Mouse (Mus musculus): ENCODE measurements around the gene Taok2. TPM values are rescaled to one million over a fixed set of nuclear protein-coding genes. Genes with fewer than 3 reads are reported as not detected.
"Not testable (repeated sequence)": the region's sequence is repeated elsewhere in the genome, so short reads cannot be mapped to it uniquely, and the experiment has no call there.

Gene Taok2
- polyA plus RNA-seq, 1 experiment from 2014 or later: 21.6 TPM

DNA sequence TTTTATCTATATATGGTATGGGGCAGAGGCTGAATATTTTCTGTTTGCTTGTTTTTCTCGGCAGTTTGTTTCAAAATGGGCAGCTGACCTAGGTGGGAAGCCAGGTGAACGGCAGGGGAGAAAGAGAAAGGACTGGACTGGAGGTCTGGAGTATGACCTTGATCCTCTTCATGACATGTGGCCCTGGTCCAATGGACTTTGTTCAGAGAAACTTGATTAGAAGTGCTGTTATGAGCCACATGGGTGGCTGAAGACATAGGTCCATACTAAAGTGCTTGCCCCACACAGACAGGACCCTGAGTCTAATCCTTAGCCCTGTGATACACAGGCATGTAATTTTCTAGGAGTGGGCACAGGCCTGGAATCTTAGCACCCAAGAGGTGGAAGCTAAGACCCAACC lies 37.1 kb upstream of the Taok2 start:
- H3K9ac ChIP-seq (replicated peaks; ENCODE audit: low read length): no peak overlapping the region
- H3K9me3 ChIP-seq (replicated peaks; ENCODE audit: control insufficient read depth, low read length): no peaks in the 10 kb centered on the region
- H3K27me3 ChIP-seq (ENCODE audit: control insufficient read depth, insufficient read depth, low read length): no peaks in the 10 kb centered on the region
- no peaks in the 10 kb centered on the region for H3K36me3 ChIP-seq (replicated peaks; ENCODE audit: control insufficient read depth, insufficient read depth, low read depth, low read length)
- no peak overlapping the region for H3K4me3 ChIP-seq (ENCODE audit: low read depth, low read length)
- no peaks in the 10 kb centered on the region for H3K4me1 ChIP-seq (ENCODE audit: control insufficient read depth, insufficient read depth, low read length)
- no peak overlapping the region for H3K27ac ChIP-seq (replicated peaks; ENCODE audit: low read depth, low read length)
- ATAC-seq (replicated peaks; ENCODE audit: insufficient number of reproducible peaks, low FRiP score, low TSS enrichment, low read depth) (no peak), DNase-seq (ENCODE audit: low spot score) (no peak)
- 80% methylated on average over 2 of the region's 2 CpGs for WGBS
- H3K4me2 ChIP-seq (ENCODE audit: low read depth, low read length): no peak overlapping the region

DNA sequence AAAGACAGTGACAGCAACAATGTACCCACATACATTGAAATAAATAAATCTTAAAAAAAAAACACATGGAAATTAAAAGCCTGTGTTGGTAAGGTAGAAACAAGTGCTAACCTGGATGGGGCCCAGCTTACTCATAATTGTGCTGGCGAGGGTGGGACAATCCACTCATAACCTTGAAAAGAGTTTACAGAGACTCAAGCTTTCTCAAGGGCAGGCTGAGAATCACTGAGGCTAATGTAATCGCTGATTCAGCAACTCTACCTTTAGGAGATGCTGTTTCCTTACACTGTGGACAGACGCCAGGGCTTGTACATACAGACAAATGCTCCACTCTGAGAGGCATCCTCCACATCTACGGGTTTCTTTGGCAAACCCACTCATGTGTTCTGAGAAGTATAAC lies 35.5 kb upstream of the Taok2 start:
- Histone ChIP-seq H3K27ac (replicated peaks; ENCODE audit: low read depth, low read length) (no peak overlapping the region), H3K27me3 (ENCODE audit: control insufficient read depth, insufficient read depth, low read length) (no peaks in the 10 kb centered on the region), H3K9ac (replicated peaks; ENCODE audit: low read length) (no peak overlapping the region), H3K4me3 (ENCODE audit: low read depth, low read length) (no peak overlapping the region), H3K9me3 (replicated peaks; ENCODE audit: control insufficient read depth, low read length) (no peaks in the 10 kb centered on the region), H3K36me3 (replicated peaks; ENCODE audit: control insufficient read depth, insufficient read depth, low read depth, low read length) (no peaks in the 10 kb centered on the region), H3K4me2 (ENCODE audit: low read depth, low read length) (no peak overlapping the region), H3K4me1 (ENCODE audit: control insufficient read depth, insufficient read depth, low read length) (no peaks in the 10 kb centered on the region)
- 81% methylated on average over 4 of the region's 4 CpGs for WGBS
- ATAC-seq (replicated peaks; ENCODE audit: insufficient number of reproducible peaks, low FRiP score, low TSS enrichment, low read depth): no peak
- no peak for DNase-seq (ENCODE audit: low spot score)

DNA sequence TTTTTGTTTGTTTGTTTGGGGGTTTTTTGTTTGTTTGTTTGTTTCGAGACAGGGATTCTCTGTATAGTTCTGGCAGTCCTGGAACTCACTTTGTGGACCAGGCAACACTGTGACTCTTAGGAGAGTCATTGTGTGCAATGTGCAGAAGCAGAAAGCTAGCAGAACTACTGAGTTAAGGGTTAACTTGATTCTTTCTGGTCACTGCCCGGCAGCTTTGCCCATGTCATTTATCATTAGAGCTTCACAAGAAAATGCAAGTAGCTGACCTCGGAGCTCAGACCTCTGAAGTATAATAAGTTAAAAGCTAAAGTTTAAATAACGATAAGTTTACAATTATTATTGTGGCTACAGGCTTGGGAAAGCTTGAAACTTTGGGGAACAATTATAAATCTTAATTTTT lies 33.9 kb upstream of the Taok2 start:
- not testable (repeated sequence) for H3K4me2 ChIP-seq (ENCODE audit: low read depth, low read length); H3K4me3 ChIP-seq (ENCODE audit: low read depth, low read length); H3K27ac ChIP-seq (replicated peaks; ENCODE audit: low read depth, low read length); H3K27me3 ChIP-seq (ENCODE audit: control insufficient read depth, insufficient read depth, low read length); DNase-seq (ENCODE audit: low spot score); H3K9ac ChIP-seq (replicated peaks; ENCODE audit: low read length); H3K9me3 ChIP-seq (replicated peaks; ENCODE audit: control insufficient read depth, low read length); H3K36me3 ChIP-seq (replicated peaks; ENCODE audit: control insufficient read depth, insufficient read depth, low read depth, low read length); H3K4me1 ChIP-seq (ENCODE audit: control insufficient read depth, insufficient read depth, low read length); ATAC-seq (replicated peaks; ENCODE audit: insufficient number of reproducible peaks, low FRiP score, low TSS enrichment, low read depth)
- 45% methylated on average over 4 of the region's 4 CpGs for WGBS

DNA sequence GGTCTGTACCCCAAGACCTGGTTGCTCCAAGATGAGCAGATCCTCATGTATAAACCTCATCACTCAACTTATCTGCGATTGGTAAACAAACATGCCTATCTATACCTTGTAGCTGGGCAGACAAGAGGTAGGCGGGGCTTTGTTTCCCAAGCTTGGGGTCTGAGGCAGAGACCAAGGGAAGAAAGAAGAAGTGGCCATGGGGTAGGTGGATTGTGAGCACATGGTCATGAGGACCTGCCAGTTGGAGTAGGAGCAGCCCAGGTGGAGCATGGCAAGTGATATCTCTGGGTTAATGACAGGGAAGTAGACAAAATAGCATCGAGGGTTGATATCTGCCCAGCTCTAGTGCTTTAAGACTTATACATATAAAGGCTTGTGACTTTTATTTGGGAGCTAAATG lies 30.3 kb upstream of the Taok2 start:
- WGBS: 91% methylated on average over 3 of the region's 3 CpGs
- no peak for DNase-seq (ENCODE audit: low spot score)
- no peaks in the 10 kb centered on the region for H3K27me3 ChIP-seq (ENCODE audit: control insufficient read depth, insufficient read depth, low read length)
- no peak overlapping the region for H3K4me3 ChIP-seq (ENCODE audit: low read depth, low read length)
- ATAC-seq (replicated peaks; ENCODE audit: insufficient number of reproducible peaks, low FRiP score, low TSS enrichment, low read depth): no peak
- H3K9ac ChIP-seq (replicated peaks; ENCODE audit: low read length): no peak overlapping the region
- H3K4me1 ChIP-seq (ENCODE audit: control insufficient read depth, insufficient read depth, low read length): no peaks in the 10 kb centered on the region
- no peaks in the 10 kb centered on the region for H3K36me3 ChIP-seq (replicated peaks; ENCODE audit: control insufficient read depth, insufficient read depth, low read depth, low read length)
- H3K27ac ChIP-seq (replicated peaks; ENCODE audit: low read depth, low read length): no peak overlapping the region
- H3K9me3 ChIP-seq (replicated peaks; ENCODE audit: control insufficient read depth, low read length): no peaks in the 10 kb centered on the region
- H3K4me2 ChIP-seq (ENCODE audit: low read depth, low read length): no peak overlapping the region

DNA sequence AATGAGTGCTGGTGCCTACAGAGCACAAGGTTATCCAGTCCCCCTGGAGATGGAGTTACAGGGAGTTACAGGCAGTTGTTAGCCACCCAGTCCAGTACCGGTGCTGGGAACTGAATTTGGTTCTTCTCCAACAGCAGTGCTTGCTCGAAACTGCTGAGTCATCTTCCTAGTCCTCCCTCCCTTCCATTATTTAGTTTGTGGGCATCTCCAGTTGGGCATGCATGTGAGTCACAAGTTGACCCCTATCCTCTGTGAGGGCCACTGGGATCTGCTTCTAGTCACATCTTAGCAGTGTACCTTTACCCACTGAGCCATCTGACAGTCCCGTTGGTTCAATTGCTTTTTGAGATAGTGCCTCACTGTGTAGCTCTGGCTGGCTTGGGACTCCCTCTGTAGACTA lies 21.1 kb upstream of the Taok2 start:
- DNase-seq (ENCODE audit: low spot score) (no peak), ATAC-seq (replicated peaks; ENCODE audit: insufficient number of reproducible peaks, low FRiP score, low TSS enrichment, low read depth) (no peak)
- no peaks in the 10 kb centered on the region for H3K27me3 ChIP-seq (ENCODE audit: control insufficient read depth, insufficient read depth, low read length)
- no peaks in the 10 kb centered on the region for H3K9me3 ChIP-seq (replicated peaks; ENCODE audit: control insufficient read depth, low read length)
- H3K9ac ChIP-seq (replicated peaks; ENCODE audit: low read length): no peak overlapping the region
- no peaks in the 10 kb centered on the region for H3K36me3 ChIP-seq (replicated peaks; ENCODE audit: control insufficient read depth, insufficient read depth, low read depth, low read length)
- no peaks in the 10 kb centered on the region for H3K4me1 ChIP-seq (ENCODE audit: control insufficient read depth, insufficient read depth, low read length)
- no peak overlapping the region for H3K4me3 ChIP-seq (ENCODE audit: low read depth, low read length)
- 81% methylated on average over 3 of the region's 3 CpGs for WGBS
- no peak overlapping the region for H3K4me2 ChIP-seq (ENCODE audit: low read depth, low read length)
- no peak overlapping the region for H3K27ac ChIP-seq (replicated peaks; ENCODE audit: low read depth, low read length)

DNA sequence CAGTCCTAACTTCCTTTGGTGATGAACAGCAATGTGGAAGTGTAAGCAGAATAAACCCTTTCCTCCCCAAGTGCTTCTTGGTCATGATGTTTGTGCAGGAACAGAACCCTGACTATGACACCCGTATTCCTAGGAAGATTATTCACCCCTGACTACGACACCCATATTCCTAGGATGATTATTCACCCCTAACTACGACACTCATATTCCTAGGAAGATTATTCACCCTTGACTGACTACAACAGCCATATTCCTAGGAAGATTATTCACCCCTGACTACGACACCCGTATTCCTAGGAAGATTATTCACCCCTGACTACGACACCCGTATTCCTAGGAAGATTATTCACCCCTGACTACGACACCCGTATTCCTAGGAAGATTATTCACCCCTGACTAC lies 15.3 kb upstream of the Taok2 start:
- H3K36me3 ChIP-seq (replicated peaks; ENCODE audit: control insufficient read depth, insufficient read depth, low read depth, low read length); H3K4me1 ChIP-seq (ENCODE audit: control insufficient read depth, insufficient read depth, low read length); H3K9me3 ChIP-seq (replicated peaks; ENCODE audit: control insufficient read depth, low read length); H3K9ac ChIP-seq (replicated peaks; ENCODE audit: low read length); DNase-seq (ENCODE audit: low spot score); H3K4me3 ChIP-seq (ENCODE audit: low read depth, low read length); ATAC-seq (replicated peaks; ENCODE audit: insufficient number of reproducible peaks, low FRiP score, low TSS enrichment, low read depth); H3K27ac ChIP-seq (replicated peaks; ENCODE audit: low read depth, low read length); H3K27me3 ChIP-seq (ENCODE audit: control insufficient read depth, insufficient read depth, low read length); H3K4me2 ChIP-seq (ENCODE audit: low read depth, low read length): not testable (repeated sequence)
- WGBS: 93% methylated on average over 5 of the region's 9 CpGs

DNA sequence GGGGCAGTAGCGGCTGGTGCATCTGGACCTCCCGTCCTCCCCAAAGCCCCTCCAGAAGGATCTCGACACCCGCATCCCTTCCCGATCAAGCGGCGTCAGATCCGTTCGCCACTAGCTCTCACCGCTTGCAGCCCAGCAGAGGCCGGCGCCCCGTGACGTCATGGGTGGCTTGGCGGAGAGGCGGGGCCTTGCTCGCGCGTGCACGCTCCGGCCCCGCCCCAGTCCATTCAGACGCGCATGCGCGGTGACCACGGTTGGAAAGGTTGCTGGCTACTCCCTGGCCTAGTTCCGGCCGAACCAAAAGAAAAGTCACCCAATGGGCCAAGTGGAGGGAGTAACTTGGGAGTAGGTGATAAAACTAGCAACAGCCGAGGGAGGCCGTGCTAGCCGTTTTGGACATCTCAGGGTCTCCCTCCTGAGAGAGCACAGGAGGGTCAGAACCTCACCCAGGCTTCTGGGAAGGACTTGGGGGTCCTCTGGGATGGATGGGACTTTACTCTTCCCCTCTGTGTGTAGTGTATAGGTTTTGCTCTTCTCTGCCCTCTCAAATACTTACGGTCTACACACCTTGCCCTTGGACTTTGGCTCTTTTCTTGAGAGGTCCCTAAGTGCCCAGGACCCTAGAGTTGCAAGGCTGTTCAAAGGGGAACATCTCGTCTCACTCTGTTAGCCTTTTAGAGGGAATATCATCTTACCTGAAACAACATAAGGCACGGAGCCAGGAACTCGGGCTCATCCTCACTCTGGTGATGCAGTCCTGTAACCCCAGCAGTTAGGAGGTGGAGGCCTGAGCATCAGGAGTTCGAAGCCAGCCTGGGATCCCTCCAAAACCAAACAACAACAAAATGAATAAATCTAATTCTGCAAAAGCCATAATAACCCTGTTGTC lies 13.8 kb upstream of the Taok2 start:
- DNase-seq (ENCODE audit: low spot score): peak; percentile 94
- H3K27me3 ChIP-seq (ENCODE audit: control insufficient read depth, insufficient read depth, low read length): no peaks in the 10 kb centered on the region
- ATAC-seq (replicated peaks; ENCODE audit: insufficient number of reproducible peaks, low FRiP score, low TSS enrichment, low read depth): peak; percentile 89
- peak overlapping the region; percentile 84 for H3K4me2 ChIP-seq (ENCODE audit: low read depth, low read length)
- H3K4me1 ChIP-seq (ENCODE audit: control insufficient read depth, insufficient read depth, low read length): no peaks in the 10 kb centered on the region; the same call in 1 of the 2 replicates
- peak overlapping the region; percentile 81 for H3K9ac ChIP-seq (replicated peaks; ENCODE audit: low read length)
- H3K4me3 ChIP-seq (ENCODE audit: low read depth, low read length): peak overlapping the region; percentile 67
- no peaks in the 10 kb centered on the region for H3K36me3 ChIP-seq (replicated peaks; ENCODE audit: control insufficient read depth, insufficient read depth, low read depth, low read length)
- H3K27ac ChIP-seq (replicated peaks; ENCODE audit: low read depth, low read length): 0 out of 2 replicates have a peak overlapping the region, but pooled peaks have one; percentile 6
- 12% methylated on average over 37 of the region's 37 CpGs for WGBS
- no peaks in the 10 kb centered on the region for H3K9me3 ChIP-seq (replicated peaks; ENCODE audit: control insufficient read depth, low read length)

DNA sequence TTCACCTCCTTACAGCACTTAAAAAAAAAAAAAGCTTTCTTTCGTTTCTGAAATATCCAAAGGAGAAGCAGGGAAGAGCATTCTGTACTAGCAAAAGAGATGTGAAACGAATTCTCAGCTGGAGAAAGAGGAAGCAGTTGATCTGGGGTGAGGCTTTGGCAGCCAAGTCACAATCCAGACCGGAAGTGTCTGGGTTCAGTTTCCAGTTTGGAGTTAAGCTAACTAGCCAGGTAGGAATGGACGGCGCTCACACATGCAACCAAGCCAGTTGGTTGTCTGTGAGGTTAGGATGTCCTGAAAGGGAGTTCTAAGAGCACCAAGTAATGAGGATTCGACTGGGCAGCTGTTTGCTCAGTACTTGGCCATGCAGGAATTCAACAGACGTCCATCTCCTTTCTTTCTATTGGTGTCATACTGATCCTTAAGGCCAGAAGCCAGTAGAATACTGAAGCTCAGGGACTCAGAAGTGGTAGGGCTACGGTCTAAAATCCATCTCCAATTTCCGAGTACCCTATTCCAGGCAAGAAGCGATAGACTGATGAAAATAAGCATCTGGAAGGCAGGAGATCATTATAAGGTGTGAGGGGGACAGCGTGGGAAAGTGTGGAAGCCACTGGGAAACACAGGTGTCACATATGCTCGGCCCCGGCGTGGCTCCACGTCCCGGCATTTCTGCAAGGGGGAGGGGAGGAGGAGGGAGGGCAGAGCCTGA lies 13.0 kb upstream of the Taok2 start:
- Histone ChIP-seq H3K9me3 (replicated peaks; ENCODE audit: control insufficient read depth, low read length) (no peaks in the 10 kb centered on the region), H3K9ac (replicated peaks; ENCODE audit: low read length) (peak overlapping the region; percentile 81), H3K4me3 (ENCODE audit: low read depth, low read length) (peak overlapping the region; percentile 67), H3K4me2 (ENCODE audit: low read depth, low read length) (peak overlapping the region; percentile 84), H3K4me1 (ENCODE audit: control insufficient read depth, insufficient read depth, low read length) (no peaks in the 10 kb centered on the region; the same call in 1 of the 2 replicates), H3K27ac (replicated peaks; ENCODE audit: low read depth, low read length) (0 out of 2 replicates have a peak overlapping the region, but pooled peaks have one; percentile 6), H3K36me3 (replicated peaks; ENCODE audit: control insufficient read depth, insufficient read depth, low read depth, low read length) (no peaks in the 10 kb centered on the region), H3K27me3 (ENCODE audit: control insufficient read depth, insufficient read depth, low read length) (no peaks in the 10 kb centered on the region)
- ATAC-seq (replicated peaks; ENCODE audit: insufficient number of reproducible peaks, low FRiP score, low TSS enrichment, low read depth) (no peak; the same call in 1 of the 2 replicates), DNase-seq (ENCODE audit: low spot score) (no peak)
- WGBS: 24% methylated on average over 15 of the region's 16 CpGs

Data from embryonic facial prominence, embryonic 11.5 days (tissue).